ENCODE assay signal across 8 mouse cellular contexts in the genomic region with DNA sequence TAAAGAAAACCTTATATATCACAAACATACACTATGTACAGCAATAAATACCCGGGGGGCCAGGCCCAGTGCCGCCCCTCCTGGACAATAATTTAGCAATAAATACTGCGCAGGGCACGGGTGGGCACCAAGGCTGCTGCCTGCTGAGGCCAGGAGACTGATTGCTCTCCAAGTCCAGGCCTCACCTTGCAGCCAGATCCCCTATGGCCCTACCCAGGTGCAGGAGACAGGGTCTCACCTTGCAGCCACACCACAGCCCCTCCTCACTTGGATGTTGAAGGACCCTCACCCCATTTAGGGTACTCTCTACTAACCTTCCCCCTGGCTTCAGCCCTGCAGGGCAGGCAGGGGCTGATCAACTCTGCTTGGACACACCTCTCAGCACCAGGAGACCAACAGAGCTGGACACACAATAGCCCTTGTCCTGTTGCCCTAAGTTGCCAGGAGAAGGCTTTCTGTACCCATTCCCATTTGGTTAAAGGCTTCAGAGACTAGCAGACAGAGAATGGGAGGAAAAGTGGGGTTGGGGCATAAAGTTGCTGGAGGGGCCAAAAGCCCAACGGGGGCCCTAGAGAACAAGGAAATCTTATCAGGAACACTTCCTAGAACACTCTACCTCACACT. TPM values are rescaled to one million over a fixed set of nuclear protein-coding genes. Genes with fewer than 3 reads are reported as not detected.
DNase-seq lines count a peak whose midpoint lies in the region; ATAC-seq and TF ChIP-seq lines count a peak whose summit lies in the region.

A gene (minus strand): TSS at position 89 of the 624 bp plus-strand sequence.

- 14% methylated on average over 5 of the region's 5 CpGs for WGBS in kidney, embryonic 14.5 days
- 16% methylated on average over 5 of the region's 5 CpGs for WGBS in hindbrain, embryonic 16.5 days
- WGBS in liver, embryonic 16.5 days (ENCODE audit: insufficient replicate concordance), result 9% methylated on average over 5 of the region's 5 CpGs

- H3K4me2 ChIP-seq in kidney, embryonic 14.5 days (replicated peaks; ENCODE audit: low read depth, low read length), result peak within 1 kb of the TSS; percentile 94
- H3K4me2 ChIP-seq in hindbrain, embryonic 16.5 days (ENCODE audit: low read length), result peak within 1 kb of the TSS; percentile 97
- H3K4me2 ChIP-seq in liver, embryonic 16.5 days (ENCODE audit: low read depth, low read length), result peak within 1 kb of the TSS; percentile 79

- peaks cover 20% of the 10 kb centered on the region for H3K4me1 ChIP-seq in kidney, embryonic 14.5 days (ENCODE audit: control insufficient read depth, insufficient read depth, low read length)
- H3K4me1 ChIP-seq in MEL (ENCODE audit: control insufficient read depth in 1 of 2, insufficient read depth in 2 of 2, low read length in 2 of 2), result peaks cover 4 to 19% of the 10 kb centered on the region in 2 experiments
- peaks cover 24% of the 10 kb centered on the region for H3K4me1 ChIP-seq in hindbrain, embryonic 16.5 days (ENCODE audit: control insufficient read depth, insufficient read depth, low read depth, low read length)
- peaks cover 57% of the 10 kb centered on the region for H3K4me1 ChIP-seq in liver, embryonic 16.5 days (ENCODE audit: control insufficient read depth, low read depth, low read length)

- TF ChIP-seq POLR2A in MEL (IDR thresholded peaks at IDR 0.05; ENCODE audit: control insufficient read depth in 1 of 2, insufficient read depth in 1 of 2, low read depth in 1 of 2, low read length in 2 of 2, poor library complexity in 1 of 2), result peak in 1 of 2 experiments; percentile 15; a peak in 1 of 4 replicates

- peak within 1 kb of the TSS; percentile 97 for H3K4me3 ChIP-seq in kidney, embryonic 14.5 days (ENCODE audit: low read length)
- peak within 1 kb of the TSS; percentile 82 to 93 for H3K4me3 ChIP-seq in MEL (ENCODE audit: control insufficient read depth in 1 of 2, insufficient read depth in 1 of 2, low read depth in 2 of 2, low read length in 2 of 2)
- peak within 1 kb of the TSS; percentile 89 for H3K4me3 ChIP-seq in hindbrain, embryonic 16.5 days (ENCODE audit: low read length)
- H3K4me3 ChIP-seq in liver, embryonic 16.5 days (ENCODE audit: low read depth, low read length), result peak within 1 kb of the TSS; percentile 90

- DNase-seq in kidney, postnatal 4 days, result no peak
- DNase-seq in MEL (ENCODE audit: low read depth, low spot score), result no peak
- no peak for DNase-seq in natural killer cell, adult 2 months (ENCODE audit: low spot score in 2 of 2)
- no peak for DNase-seq in c-Kit-positive CD71-positive TER-119-positive erythroid progenitor cells, embryonic 14.5 days (ENCODE audit: low spot score)

- TF ChIP-seq CTCF in MEL (IDR thresholded peaks at IDR 0.05 in 2 of 3, conservative IDR thresholded peaks at IDR 0.05 in 1 of 3; ENCODE audit: control insufficient read depth in 1 of 3, insufficient read depth in 1 of 3, low read depth in 2 of 3, low read length in 3 of 3, poor library complexity in 1 of 3, severe bottlenecking in 1 of 3), result no peak

- peak within 1 kb of the TSS; percentile 79 for H3K9ac ChIP-seq in kidney, embryonic 14.5 days (ENCODE audit: low read depth, low read length)
- peak within 1 kb of the TSS; percentile 92 for H3K9ac ChIP-seq in MEL (ENCODE audit: control insufficient read depth, low read depth, low read length, poor library complexity, severe bottlenecking)
- peak within 1 kb of the TSS; percentile 85 for H3K9ac ChIP-seq in hindbrain, embryonic 16.5 days (ENCODE audit: low read depth, low read length)
- H3K9ac ChIP-seq in liver, embryonic 16.5 days (ENCODE audit: low read depth, low read length), result peak within 1 kb of the TSS; percentile 91

- TF ChIP-seq RAD21 in MEL (IDR thresholded peaks at IDR 0.05; ENCODE audit: low read depth, low read length), result no peak

- peaks cover 41% of the 10 kb centered on the region for H3K79me2 ChIP-seq in MEL (ENCODE audit: control insufficient read depth, insufficient read depth, low read length, poor library complexity)

- no peak for TF ChIP-seq EP300 in MEL (IDR thresholded peaks at IDR 0.05; ENCODE audit: low read depth in 1 of 2, low read length in 2 of 2)

- H3K27ac ChIP-seq in kidney, embryonic 14.5 days (ENCODE audit: low read depth, low read length), result peak within 1 kb of the TSS; percentile 73; the same call in 1 of the 2 replicates
- peak within 1 kb of the TSS; percentile 54 for H3K27ac ChIP-seq in MEL (ENCODE audit: control insufficient read depth, low read depth, low read length)
- peak within 1 kb of the TSS; percentile 86 for H3K27ac ChIP-seq in hindbrain, embryonic 16.5 days (ENCODE audit: low read depth, low read length)
- peak within 1 kb of the TSS; percentile 92 for H3K27ac ChIP-seq in liver, embryonic 16.5 days (ENCODE audit: low read length)

- H3K27me3 ChIP-seq in kidney, embryonic 14.5 days (ENCODE audit: control insufficient read depth, insufficient read depth, low read length), result no peaks in the 10 kb centered on the region
- no peaks in the 10 kb centered on the region for H3K27me3 ChIP-seq in MEL (ENCODE audit: control insufficient read depth in 1 of 2, insufficient read depth in 2 of 2, low read length in 2 of 2)
- no peaks in the 10 kb centered on the region for H3K27me3 ChIP-seq in hindbrain, embryonic 16.5 days (replicated peaks; ENCODE audit: control insufficient read depth, insufficient read depth, low read length)
- no peaks in the 10 kb centered on the region for H3K27me3 ChIP-seq in liver, embryonic 16.5 days (ENCODE audit: control insufficient read depth, insufficient read depth, low read depth, low read length)

- H3K36me3 ChIP-seq in kidney, embryonic 14.5 days (ENCODE audit: control insufficient read depth, insufficient read depth, low read length), result peaks cover 54% of the 10 kb centered on the region
- peaks cover 3 to 17% of the 10 kb centered on the region in 2 experiments for H3K36me3 ChIP-seq in MEL (ENCODE audit: control insufficient read depth in 1 of 2, insufficient read depth in 2 of 2, low read length in 2 of 2)
- H3K36me3 ChIP-seq in hindbrain, embryonic 16.5 days (ENCODE audit: control insufficient read depth, insufficient read depth, low read length), result peaks cover 25% of the 10 kb centered on the region
- H3K36me3 ChIP-seq in liver, embryonic 16.5 days (ENCODE audit: control insufficient read depth, insufficient read depth), result peaks cover 32% of the 10 kb centered on the region

- ATAC-seq in kidney, embryonic 14.5 days (ENCODE audit: low FRiP score, low TSS enrichment), result peak; percentile 22; the same call in 1 of the 2 replicates
- ATAC-seq in erythroblast, adult 5-6 weeks (replicated peaks; ENCODE audit: low FRiP score, poor library complexity, severe bottlenecking), result no peak
- peak; percentile 24 for ATAC-seq in hindbrain, embryonic 16.5 days
- no peak for ATAC-seq in liver, embryonic 16.5 days (ENCODE audit: low read depth)

- no peaks in the 10 kb centered on the region for H3K9me3 ChIP-seq in kidney, embryonic 14.5 days (ENCODE audit: control insufficient read depth, low read length)
- H3K9me3 ChIP-seq in MEL (replicated peaks; ENCODE audit: insufficient read depth, low read length), result no peaks in the 10 kb centered on the region
- no peaks in the 10 kb centered on the region for H3K9me3 ChIP-seq in hindbrain, embryonic 16.5 days (ENCODE audit: control insufficient read depth, low read length)
- H3K9me3 ChIP-seq in liver, embryonic 16.5 days (replicated peaks; ENCODE audit: control insufficient read depth, low read length), result no peaks in the 10 kb centered on the region

TF ChIP-seq in MEL, 35 proteins besides CTCF, POLR2A, EP300 and RAD21:
- TF ChIP-seq TBP (IDR thresholded peaks at IDR 0.05; ENCODE audit: low read depth, low read length) (no peak), MEF2A (IDR thresholded peaks at IDR 0.05; ENCODE audit: extremely low read depth, insufficient replicate concordance, low read depth, low read length, poor library complexity, severe bottlenecking) (no peak), POLR2AphosphoS2 (IDR thresholded peaks at IDR 0.05; ENCODE audit: low read length) (peak; percentile 62), POLR2AphosphoS5 (IDR thresholded peaks at IDR 0.05; ENCODE audit: borderline replicate concordance, low read depth, low read length) (no peak), BHLHE40 (IDR thresholded peaks at IDR 0.05; ENCODE audit: borderline replicate concordance, low read depth, low read length) (no peak), CHD1 (IDR thresholded peaks at IDR 0.05; ENCODE audit: low read depth, low read length) (0 out of 2 replicates have a peak, but pooled peaks have one; percentile 45), MAZ (IDR thresholded peaks at IDR 0.05; ENCODE audit: low read depth, low read length) (0 out of 2 replicates have a peak, but pooled peaks have one; percentile 13), GATA1 (IDR thresholded peaks at IDR 0.05; ENCODE audit: low read depth, low read length) (no peak), ELF1 (IDR thresholded peaks at IDR 0.05; ENCODE audit: low read depth, low read length) (no peak), ZMIZ1 (IDR thresholded peaks at IDR 0.05; ENCODE audit: low read depth, low read length) (peak; percentile 37; the same call in 1 of the 2 replicates), NELFE (IDR thresholded peaks at IDR 0.05; ENCODE audit: low read depth, low read length) (no peak), RCOR1 (IDR thresholded peaks at IDR 0.05; ENCODE audit: low read depth, low read length) (no peak), UBTF (IDR thresholded peaks at IDR 0.05; ENCODE audit: borderline replicate concordance, insufficient read depth, low read depth, low read length) (no peak), ETS1 (IDR thresholded peaks at IDR 0.05; ENCODE audit: low read depth, low read length) (no peak; the same call in 1 of the 2 replicates), E2F4 (IDR thresholded peaks at IDR 0.05; ENCODE audit: borderline replicate concordance, low read depth, low read length) (no peak)

RNA-seq across cellular contexts. Expression of the gene that starts here (rescaled TPM):
- 23.8 and 28.6 TPM in 2 replicates for polyA plus RNA-seq in kidney, embryonic 14.5 days (2014; fragmentation: Nextera tagmentation; extraction: Ambion mirVana)
- total RNA-seq in MEL (2012; rRNA removed), result 61.6 and 78.2 TPM in 2 replicates
- polyA plus RNA-seq in MEL (2012; ENCODE audit: insufficient read depth in 1 of 2, insufficient read length in 2 of 2, low read depth in 1 of 2, low replicate concordance in 2 of 2, missing spikeins in 1 of 2), result 10 to 100 TPM in 1 of 2 experiments, not detected in 1; 72.3 TPM
- total RNA-seq in erythroblast, adult 5-6 weeks (2015; ENCODE audit: low replicate concordance), result 21.9 and 26.1 TPM in 2 replicates
- total RNA-seq in erythroblast, adult 5-6 weeks (2017; ENCODE audit: low replicate concordance), result 48.8 and 52.1 TPM in 2 replicates
- 39.4 and 41.3 TPM in 2 replicates for polyA plus RNA-seq in hindbrain, embryonic 16.5 days (2015; fragmentation: Nextera tagmentation; extraction: Ambion mirVana)
- polyA plus RNA-seq in liver, embryonic 16.5 days (2015; fragmentation: Nextera tagmentation; extraction: Ambion mirVana), result 27.3 and 28.0 TPM in 2 replicates

Comparison
In these comparisons a context has a peak if more than half of its experiments do, and no peak if none do; other contexts are left out.
1. ATAC-seq: peak in kidney, embryonic 14.5 days (single experiment) and hindbrain, embryonic 16.5 days (single experiment); none in erythroblast, adult 5-6 weeks (single experiment) and liver, embryonic 16.5 days (single experiment).
2. Peak in every context shown above with its lines, with median percentiles within 50 percentile points of each other: H3K27ac ChIP-seq, H3K4me2 ChIP-seq, H3K4me3 ChIP-seq and H3K9ac ChIP-seq.